Mouse (Mus musculus) hindbrain, embryonic 16.5 days (tissue): ENCODE measurements around the gene Mme. TPM values are rescaled to one million over a fixed set of nuclear protein-coding genes. Genes with fewer than 3 reads are reported as not detected.
A peak's percentile ranks its signal among the peaks of the same experiment; 100 is the strongest.

Experiments
- ATAC-seq: fragments of 200-750 bp; cut with Nextera tagmentation; 2 replicates; pipeline ENCODE4 v1.8.0; 2017; ENCODE audit warnings: moderate TSS enrichment, moderate library complexity
- H3K27ac ChIP-seq: fragments of 300-500 bp; sonication (generic); 2 replicates; pipeline ENCODE4 v1.5.1; 2014; ENCODE audit warnings: low read depth, mild to moderate bottlenecking, control low read depth, low read length, moderate library complexity
- H3K27me3 ChIP-seq: fragments of 300-500 bp; sonication (generic); replicated peaks from 2 replicates; pipeline ENCODE4 v1.6.1; 2014; ENCODE audit warnings: low read length; ENCODE audit not compliant: control insufficient read depth, insufficient read depth
- H3K36me3 ChIP-seq: fragments of 300-500 bp; sonication (generic); 2 replicates; pipeline ENCODE4 v1.6.1; 2014; ENCODE audit warnings: mild to moderate bottlenecking, low read length, moderate library complexity, mixed read lengths; ENCODE audit not compliant: control insufficient read depth, insufficient read depth
- H3K4me1 ChIP-seq: fragments of 300-500 bp; sonication (generic); 2 replicates; pipeline ENCODE4 v1.6.1; 2014; ENCODE audit warnings: low read depth, low read length; ENCODE audit not compliant: control insufficient read depth, insufficient read depth
- H3K4me2 ChIP-seq: fragments of 300-500 bp; sonication (generic); 2 replicates; pipeline ENCODE4 v1.6.1; 2014; ENCODE audit warnings: mild to moderate bottlenecking, low read length, control low read depth, moderate library complexity
- H3K4me3 ChIP-seq: fragments of 300-500 bp; sonication (generic); 2 replicates; pipeline ENCODE4 v1.5.1; 2014; ENCODE audit warnings: mild to moderate bottlenecking, low read length, control low read depth, moderate library complexity
- H3K9ac ChIP-seq: fragments of 300-500 bp; sonication (generic); 2 replicates; pipeline ENCODE4 v1.6.1; 2014; ENCODE audit warnings: low read depth, mild to moderate bottlenecking, control low read depth, low read length, moderate library complexity
- H3K9me3 ChIP-seq: fragments of 300-500 bp; sonication (generic); 2 replicates; pipeline ENCODE4 v1.6.1; 2014; ENCODE audit warnings: mild to moderate bottlenecking, low read length, moderate library complexity; ENCODE audit not compliant: control insufficient read depth
- WGBS: fragments of 180-500 bp; shearing (Covaris S2); extraction: QIAGEN DNeasy Blood & Tissue Kit; methylation state at CpG from one replicate; pipeline ENCODE4 v1.1.7; 2014; 5-methylcytosine and 5-hydroxymethylcytosine counted together
- polyA plus RNA-seq: library from polyadenylated mRNA; unstranded; fragments of >200 nt; fragmentation: Nextera tagmentation; extraction: Ambion mirVana; gene quantifications from 2 replicates; pipeline ENCODE4 v1.2.1, GENCODE M21; 2015

Gene Mme
- polyA plus RNA-seq, 1 experiment from 2014 or later = 2.9 TPM

- Histone ChIP-seq H3K27ac (no peak overlapping the region), H3K9ac (no peak overlapping the region), H3K4me1 (no peaks in the 10 kb centered on the region), H3K27me3 (no peaks in the 10 kb centered on the region), H3K36me3 (no peaks in the 10 kb centered on the region), H3K4me3 (peak overlapping the region; percentile 66), H3K9me3 (no peaks in the 10 kb centered on the region), H3K4me2 (peak overlapping the region; percentile 98)
- 47% methylated on average over 4 of the region's 4 CpGs for WGBS
- ATAC-seq = no peak
Measured at GRCm38 (mm10) chr3:63294791-63295190, 53.5 kb downstream of the Mme start.

GRCm38 (mm10) chr3:63295237-63295636 is 53.9 kb downstream of the Mme start:
- Histone ChIP-seq H3K27ac (no peak overlapping the region; the same call in 1 of the 2 replicates), H3K4me3 (peak overlapping the region; percentile 66), H3K36me3 (no peaks in the 10 kb centered on the region), H3K27me3 (no peaks in the 10 kb centered on the region), H3K4me1 (no peaks in the 10 kb centered on the region), H3K9me3 (no peaks in the 10 kb centered on the region), H3K4me2 (peak overlapping the region; percentile 98), H3K9ac (peak overlapping the region; percentile 69)
- 0% methylated on average over 21 of the region's 21 CpGs for whole genome bisulfite sequencing
- ATAC-seq = peak; percentile 85; the same call in 1 of the 2 replicates

DNA sequence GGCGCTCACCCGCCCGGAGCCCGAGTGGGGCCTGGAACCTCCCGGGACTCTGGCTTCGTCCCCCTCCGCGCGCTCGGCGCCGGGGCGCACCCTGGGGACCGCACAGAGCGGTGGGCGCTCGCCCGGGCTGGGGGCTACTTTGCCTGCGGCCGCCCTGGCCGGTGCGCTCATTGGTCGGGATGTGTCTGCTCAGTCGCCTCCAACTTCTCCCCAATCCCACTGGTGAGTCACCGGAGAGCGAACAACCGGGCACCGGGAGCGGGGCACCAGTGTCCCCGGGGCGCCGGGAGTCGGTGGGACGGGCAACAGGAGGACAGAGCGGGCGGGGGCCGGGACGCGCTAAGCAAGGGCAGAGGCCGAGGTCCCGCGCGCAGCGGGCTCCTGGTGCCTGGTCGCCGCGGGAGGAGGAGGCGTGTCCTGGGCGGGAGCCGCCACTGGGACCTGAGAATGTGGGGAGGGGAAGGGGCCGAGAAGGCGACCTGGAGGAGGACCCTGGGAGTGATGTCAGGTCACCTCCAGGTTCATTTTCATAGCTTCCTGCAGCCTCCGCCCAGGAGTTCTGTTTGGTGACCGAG is 54.4 kb downstream of the Mme start:
- Histone ChIP-seq H3K27ac (peak overlapping the region; percentile 23; the same call in 1 of the 2 replicates), H3K9ac (peak overlapping the region; percentile 69), H3K27me3 (no peaks in the 10 kb centered on the region), H3K4me1 (no peaks in the 10 kb centered on the region), H3K4me2 (peak overlapping the region; percentile 98), H3K4me3 (peak overlapping the region; percentile 66), H3K36me3 (no peaks in the 10 kb centered on the region), H3K9me3 (no peaks in the 10 kb centered on the region)
- WGBS = 0% methylated on average over 51 of the region's 54 CpGs
- ATAC-seq = peak; percentile 88

DNA sequence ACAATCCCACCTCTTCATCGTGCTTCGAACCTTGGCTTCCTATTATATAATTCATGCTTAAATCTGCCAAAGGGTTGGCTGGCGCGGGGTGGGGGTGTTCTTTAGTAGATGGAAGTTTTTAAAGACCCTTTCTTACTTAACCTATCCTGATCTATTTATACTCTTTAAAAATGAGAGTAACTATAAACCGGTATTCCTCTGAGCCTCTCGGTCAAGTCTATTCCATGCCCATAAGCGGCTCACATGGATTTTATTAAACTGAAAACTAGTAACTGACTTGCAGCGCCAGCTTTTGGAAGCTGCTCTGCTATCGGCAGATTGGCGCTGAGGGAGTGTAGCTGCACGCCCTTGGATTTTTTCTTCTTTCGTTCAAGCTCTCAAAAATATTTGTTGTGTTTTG is 55.1 kb downstream of the Mme start:
- no peak overlapping the region for H3K9ac ChIP-seq
- H3K4me1 ChIP-seq = no peaks in the 10 kb centered on the region
- H3K36me3 ChIP-seq = no peaks in the 10 kb centered on the region
- H3K4me3 ChIP-seq = peak overlapping the region; percentile 66
- H3K27ac ChIP-seq = no peak overlapping the region
- no peaks in the 10 kb centered on the region for H3K9me3 ChIP-seq
- WGBS = 7% methylated on average over 12 of the region's 12 CpGs
- H3K4me2 ChIP-seq = peak overlapping the region; percentile 98
- H3K27me3 ChIP-seq = no peaks in the 10 kb centered on the region
- ATAC-seq = peak; percentile 22; the same call in 1 of the 2 replicates

- H3K4me2 ChIP-seq = no peak overlapping the region
- 7% methylated on average over 6 of the region's 6 CpGs for WGBS
- no peak overlapping the region for H3K4me3 ChIP-seq
- ATAC-seq = peak; percentile 62; the same call in 1 of the 2 replicates
- no peak overlapping the region for H3K9ac ChIP-seq
- H3K4me1 ChIP-seq = no peaks in the 10 kb centered on the region
- H3K36me3 ChIP-seq = no peaks in the 10 kb centered on the region
- no peaks in the 10 kb centered on the region for H3K9me3 ChIP-seq
- H3K27me3 ChIP-seq = no peaks in the 10 kb centered on the region
- H3K27ac ChIP-seq = no peak overlapping the region
Measured at GRCm38 (mm10) chr3:63297787-63298186, 56.5 kb downstream of the Mme start.

GRCm38 (mm10) chr3:63315211-63315760 is 73.9 kb downstream of the Mme start:
- 83% methylated on average over 7 of the region's 7 CpGs for WGBS
- ATAC-seq = no peak

GRCm38 (mm10) chr3:63317496-63317895 is 76.2 kb downstream of the Mme start:
- Histone ChIP-seq H3K27me3 (no peaks in the 10 kb centered on the region), H3K9me3 (no peaks in the 10 kb centered on the region), H3K4me2 (no peak overlapping the region), H3K4me1 (no peaks in the 10 kb centered on the region), H3K27ac (no peak overlapping the region), H3K36me3 (no peaks in the 10 kb centered on the region), H3K4me3 (no peak overlapping the region), H3K9ac (no peak overlapping the region)
- WGBS = 82% methylated on average over 3 of the region's 3 CpGs
- ATAC-seq = no peak

More at GRCm38 (mm10) chr3:63315211-63315760, 73.9 kb downstream of the Mme start:
- Histone ChIP-seq H3K27me3 (no peaks in the 10 kb centered on the region), H3K27ac (no peak overlapping the region), H3K4me3 (no peak overlapping the region), H3K9me3 (no peaks in the 10 kb centered on the region), H3K4me1 (no peaks in the 10 kb centered on the region), H3K36me3 (no peaks in the 10 kb centered on the region), H3K4me2 (no peak overlapping the region), H3K9ac (no peak overlapping the region)

GRCm38 (mm10) chr3:63325615-63326014 is 84.3 kb downstream of the Mme start:
- Histone ChIP-seq H3K27me3 (no peaks in the 10 kb centered on the region), H3K9me3 (no peaks in the 10 kb centered on the region), H3K4me3 (no peak overlapping the region), H3K4me1 (no peaks in the 10 kb centered on the region), H3K27ac (no peak overlapping the region), H3K9ac (no peak overlapping the region), H3K36me3 (no peaks in the 10 kb centered on the region), H3K4me2 (no peak overlapping the region)
- no peak for ATAC-seq
- 75% methylated on average over 2 of the region's 2 CpGs for WGBS

DNA sequence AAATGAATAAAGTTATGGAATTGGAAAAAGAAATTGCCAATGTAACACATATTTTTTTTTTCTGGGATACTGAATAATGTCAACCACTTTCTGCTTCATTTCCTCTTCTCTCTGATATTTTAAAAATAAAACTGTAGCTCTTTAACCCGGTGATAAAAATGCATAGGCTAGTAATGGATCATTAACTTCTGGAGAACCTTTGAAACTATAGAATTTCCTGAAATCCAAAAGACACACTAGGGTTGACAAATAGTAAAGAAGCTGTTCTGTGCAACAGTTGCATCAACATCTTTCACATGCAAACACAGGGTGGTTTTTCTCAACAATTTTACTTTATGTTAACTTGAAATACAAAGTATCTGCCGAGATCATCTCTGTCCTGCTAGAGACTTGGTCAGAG is 98.8 kb downstream of the Mme start:
- WGBS = 75% methylated on average over 2 of the region's 2 CpGs
- no peak overlapping the region for H3K9ac ChIP-seq
- H3K36me3 ChIP-seq = no peaks in the 10 kb centered on the region
- no peak overlapping the region for H3K4me3 ChIP-seq
- ATAC-seq = no peak
- no peaks in the 10 kb centered on the region for H3K4me1 ChIP-seq
- no peak overlapping the region for H3K27ac ChIP-seq
- H3K27me3 ChIP-seq = no peaks in the 10 kb centered on the region
- no peak overlapping the region for H3K4me2 ChIP-seq
- no peaks in the 10 kb centered on the region for H3K9me3 ChIP-seq
